Mouse (Mus musculus) bone marrow, adult 2 months (tissue): Measurements from ENCODE around the gene Ddx10.

Experiments used
- CTCF ChIP-seq: fragments of 200-500 bp; IDR thresholded peaks from 2 replicates; pipeline ENCODE4 v1.5.1; 2011; ENCODE audit warnings: low read length, control low read depth; ENCODE audit not compliant: control insufficient read depth, insufficient read depth
- POLR2A ChIP-seq: fragments of 200-500 bp; IDR thresholded peaks from 2 replicates; pipeline ENCODE4 v1.6.1; 2011; ENCODE audit warnings: low read depth, mild to moderate bottlenecking, control low read depth, low read length, borderline replicate concordance; ENCODE audit not compliant: control insufficient read depth

DNA sequence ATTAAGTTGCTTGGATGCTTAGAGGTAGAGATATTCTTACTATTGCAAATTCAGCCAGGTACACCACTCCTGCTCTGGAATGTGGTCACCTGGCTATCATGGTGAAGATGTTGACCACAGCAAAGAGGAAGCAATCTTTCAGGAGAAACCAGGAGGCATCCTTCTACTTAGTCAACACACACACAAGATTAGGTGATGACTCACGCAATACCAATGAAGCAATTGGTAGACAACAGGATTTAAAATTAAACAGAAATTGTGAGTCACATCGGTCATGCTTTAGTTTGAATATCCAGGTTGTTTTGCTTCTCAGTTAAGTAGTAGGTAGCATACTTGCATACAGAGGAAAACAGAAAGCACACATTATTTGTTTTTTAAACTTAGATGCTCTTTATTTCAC, 31.1 kb upstream of the Ddx10 start:
- TF ChIP-seq CTCF (no peak), POLR2A (no peak)
